Mouse (Mus musculus) macrophage (primary cell): ENCODE measurements around the gene Tecr. TPM values are rescaled to one million over a fixed set of nuclear protein-coding genes. Genes with fewer than 3 reads are reported as not detected.

Source experiments
- H3K27ac ChIP-seq: fragments of 350-480 bp; formaldehyde crosslinking; 2 replicates; pipeline ENCODE4 v1.9.0; 2021
- H3K36me3 ChIP-seq: fragments of 350-480 bp; formaldehyde crosslinking; 2 replicates; pipeline ENCODE4 v1.9.0; 2021; ENCODE audit errors: inconsistent target
- H3K4me3 ChIP-seq: fragments of 350-480 bp; formaldehyde crosslinking; 2 replicates; pipeline ENCODE4 v1.9.0; 2021; ENCODE audit errors: inconsistent target
- H3K79me2 ChIP-seq: fragments of 350-480 bp; formaldehyde crosslinking; 2 replicates; pipeline ENCODE4 v1.9.0; 2021; ENCODE audit errors: inconsistent target
- WGBS: methylation state at CpG from one replicate; pipeline ENCODE4 v1.1.7; 2026; ENCODE audit warnings: inconsistent platforms; ENCODE audit not compliant: missing documents; 5-methylcytosine and 5-hydroxymethylcytosine counted together
- polyA plus RNA-seq: library from polyadenylated mRNA; stranded (reverse); fragments of 250-400 nt; gene quantifications from 3 replicates; pipeline ENCODE4 v1.2.4, GENCODE M21; 2018; ENCODE audit warnings: inconsistent platforms

The Tecr gene
- polyA plus RNA-seq, 1 experiment from 2014 or later: 160 TPM

- Histone ChIP-seq H3K4me3 (no peak overlapping the region), H3K36me3 (peaks cover 9% of the 10 kb centered on the region; the same call in 1 of the 2 replicates), H3K79me2 (peaks cover 76% of the 10 kb centered on the region), H3K27ac (no peak overlapping the region)
- 84% methylated on average over 13 of the region's 15 CpGs for WGBS
Measured at GRCm38 (mm10) chr8:83570272-83571000, 37.3 kb downstream of the Tecr start.

GRCm38 (mm10) chr8:83569165-83569564, 38.6 kb downstream of the Tecr start:
- 84% methylated on average over 4 of the region's 4 CpGs for WGBS
- no peak overlapping the region for H3K4me3 ChIP-seq
- peaks cover 9% of the 10 kb centered on the region; the same call in 1 of the 2 replicates for H3K36me3 ChIP-seq
- H3K79me2 ChIP-seq: peaks cover 63% of the 10 kb centered on the region
- no peak overlapping the region for H3K27ac ChIP-seq

- Histone ChIP-seq H3K79me2 (peaks cover 59% of the 10 kb centered on the region), H3K36me3 (peaks cover 9% of the 10 kb centered on the region; the same call in 1 of the 2 replicates), H3K4me3 (no peak overlapping the region), H3K27ac (no peak overlapping the region)
- WGBS: 83% methylated on average over 5 of the region's 5 CpGs
Measured at GRCm38 (mm10) chr8:83568755-83569154, 39.0 kb downstream of the Tecr start.

- Histone ChIP-seq H3K79me2 (peaks cover 57% of the 10 kb centered on the region), H3K36me3 (peaks cover 9% of the 10 kb centered on the region; the same call in 1 of the 2 replicates), H3K27ac (no peak overlapping the region), H3K4me3 (no peak overlapping the region)
- WGBS: 87% methylated on average over 5 of the region's 5 CpGs
Measured at GRCm38 (mm10) chr8:83568128-83568527, 39.6 kb downstream of the Tecr start.

- Histone ChIP-seq H3K27ac (no peak overlapping the region), H3K79me2 (peaks cover 57% of the 10 kb centered on the region), H3K4me3 (peak overlapping the region; percentile 87), H3K36me3 (peaks cover 9% of the 10 kb centered on the region; the same call in 1 of the 2 replicates)
- WGBS: 76% methylated on average over 3 of the region's 3 CpGs
Measured at GRCm38 (mm10) chr8:83567668-83568067, 40.1 kb downstream of the Tecr start.

GRCm38 (mm10) chr8:83566469-83567395, 41.0 kb downstream of the Tecr start, which contains the start of gene Ndufb7:
Gene Ndufb7 (plus strand): TSS chr8:83566671.
- H3K4me3 ChIP-seq: peak within 1 kb of the TSS; percentile 87
- peaks cover 7% of the 10 kb centered on the region; the same call in 1 of the 2 replicates for H3K36me3 ChIP-seq
- peaks cover 48% of the 10 kb centered on the region for H3K79me2 ChIP-seq
- H3K27ac ChIP-seq: peak within 1 kb of the TSS; percentile 66
- 1% methylated on average over 48 of the region's 48 CpGs for WGBS

GRCm38 (mm10) chr8:83565731-83566375, 41.9 kb downstream of the Tecr start:
- Histone ChIP-seq H3K4me3 (no peak overlapping the region; the same call in 1 of the 2 replicates), H3K36me3 (no peaks in the 10 kb centered on the region), H3K79me2 (peaks cover 41% of the 10 kb centered on the region), H3K27ac (no peak overlapping the region)
- 88% methylated on average over 9 of the region's 9 CpGs for WGBS

- H3K79me2 ChIP-seq: peaks cover 16% of the 10 kb centered on the region
- H3K36me3 ChIP-seq: no peaks in the 10 kb centered on the region
- 73% methylated on average over 4 of the region's 4 CpGs for WGBS
- H3K27ac ChIP-seq: no peak overlapping the region
- H3K4me3 ChIP-seq: no peak overlapping the region
Measured at GRCm38 (mm10) chr8:83563246-83563645, 44.5 kb downstream of the Tecr start.

- Histone ChIP-seq H3K36me3 (no peaks in the 10 kb centered on the region), H3K4me3 (no peak overlapping the region), H3K79me2 (peaks cover 10% of the 10 kb centered on the region), H3K27ac (no peak overlapping the region)
- WGBS: 95% methylated on average over 3 of the region's 3 CpGs
Measured at GRCm38 (mm10) chr8:83562669-83563068, 45.1 kb downstream of the Tecr start.

- Histone ChIP-seq H3K36me3 (no peaks in the 10 kb centered on the region), H3K79me2 (no peaks in the 10 kb centered on the region), H3K27ac (no peak within 1 kb of the TSS), H3K4me3 (no peak within 1 kb of the TSS)
- 38% methylated on average over 3 of the region's 3 CpGs for WGBS
Measured at GRCm38 (mm10) chr8:83535736-83536135, 72.0 kb downstream of the Tecr start, which contains the start of gene Olfr370. Gene Olfr370 (plus strand): TSS chr8:83535780.

- no peak overlapping the region for H3K27ac ChIP-seq
- no peaks in the 10 kb centered on the region for H3K79me2 ChIP-seq
- H3K4me3 ChIP-seq: no peak overlapping the region
- no peaks in the 10 kb centered on the region for H3K36me3 ChIP-seq
- 90% methylated on average over 2 of the region's 2 CpGs for WGBS
Measured at GRCm38 (mm10) chr8:83534802-83535201, 73.0 kb downstream of the Tecr start.
